Mouse (Mus musculus) natural killer cell, adult 2 months (primary cell): ENCODE measurements at regions not wholly inside any gene's neighbourhood (a gene's known extent, or its start where the extent isn't known, plus 50 kb on each side); places are given as distances from the start of the nearest gene placed in this dataset.
"Not testable (repeated sequence)": the region's sequence is repeated elsewhere in the genome, so short reads cannot be mapped to it uniquely, and the experiment has no call there.

Experiments
- DNase-seq, 2 experiments: peaks; one replicate each; pipeline ENCODE4 v3.0.0; 2022; ENCODE audit warnings: low spot score in 2 of 2

- DNase-seq, result no peak
Measured at GRCm38 (mm10) chr10:91447974-91448703, 267.0 kb upstream of the Tmpo start.

- no peak for DNase-seq
Measured at GRCm38 (mm10) chr10:91443321-91443720, 262.2 kb upstream of the Tmpo start.

DNA sequence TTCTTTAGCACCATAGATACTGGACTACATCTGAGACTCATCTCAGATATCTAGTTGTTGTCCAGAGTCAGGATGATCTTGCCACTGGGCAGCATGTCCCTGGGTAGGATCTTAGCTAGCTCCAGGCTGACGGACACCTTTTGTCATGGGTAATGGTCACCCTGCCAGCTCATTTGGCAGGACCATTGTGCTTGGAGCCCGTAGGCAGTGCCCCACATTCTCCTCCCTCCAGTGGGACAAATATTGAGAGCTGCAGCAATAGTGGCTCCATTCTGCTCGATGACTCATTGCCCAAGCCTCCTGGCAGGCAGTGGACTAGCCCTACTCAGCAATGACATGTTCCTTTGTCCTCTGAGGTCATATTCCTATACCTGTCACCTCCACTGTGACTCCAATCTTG, 258.9 kb upstream of the Tmpo start:
- DNase-seq, result no peak

- DNase-seq, result no peak
Measured at GRCm38 (mm10) chr10:91437917-91438316, 256.8 kb upstream of the Tmpo start.

DNA sequence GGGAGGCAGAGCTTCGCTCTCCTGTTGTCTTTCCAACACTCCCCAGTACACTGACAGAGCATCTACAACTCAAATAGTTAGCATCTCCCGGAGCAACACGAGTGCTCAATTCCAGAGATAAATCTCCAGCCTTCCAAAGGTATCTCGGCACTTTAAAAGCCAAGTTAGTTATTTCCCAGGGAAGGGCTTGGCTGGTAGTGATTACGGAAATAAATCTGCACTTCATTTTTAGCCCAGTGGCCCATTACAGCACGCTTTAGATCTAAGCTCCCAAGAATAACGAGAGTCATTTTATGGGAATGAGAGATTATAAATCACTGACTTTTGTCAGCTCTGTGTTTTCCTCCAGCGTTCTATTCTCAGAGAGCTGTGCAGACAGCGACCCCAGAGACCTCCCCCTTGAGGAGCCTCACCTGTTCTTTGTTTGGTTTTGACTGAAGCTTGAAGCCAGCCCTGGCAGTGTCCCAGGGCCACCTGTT, 255.0 kb upstream of the Tmpo start:
- no peak for DNase-seq

DNA sequence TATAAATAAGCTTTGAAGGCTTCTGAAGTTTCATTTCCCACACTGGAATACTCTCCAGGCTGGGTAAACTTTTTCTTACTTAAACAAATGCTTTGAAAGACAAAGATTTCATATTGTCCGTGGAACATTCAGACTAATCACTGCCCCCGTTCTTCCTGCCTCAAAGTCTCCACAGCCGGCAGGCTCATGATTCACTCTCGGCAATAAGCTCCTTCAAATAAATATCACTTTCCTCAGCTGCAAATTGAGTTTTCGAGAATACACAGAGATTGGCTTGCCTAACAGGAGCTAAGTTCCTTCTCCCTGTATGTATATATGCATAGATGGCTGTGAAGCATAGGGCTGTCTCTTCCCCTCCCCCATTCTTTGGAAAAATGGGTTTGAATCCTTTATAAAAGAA, 249.2 kb upstream of the Tmpo start:
- no peak for DNase-seq

GRCm38 (mm10) chr10:91426584-91426983, 245.5 kb upstream of the Tmpo start:
- DNase-seq, result no peak

DNA sequence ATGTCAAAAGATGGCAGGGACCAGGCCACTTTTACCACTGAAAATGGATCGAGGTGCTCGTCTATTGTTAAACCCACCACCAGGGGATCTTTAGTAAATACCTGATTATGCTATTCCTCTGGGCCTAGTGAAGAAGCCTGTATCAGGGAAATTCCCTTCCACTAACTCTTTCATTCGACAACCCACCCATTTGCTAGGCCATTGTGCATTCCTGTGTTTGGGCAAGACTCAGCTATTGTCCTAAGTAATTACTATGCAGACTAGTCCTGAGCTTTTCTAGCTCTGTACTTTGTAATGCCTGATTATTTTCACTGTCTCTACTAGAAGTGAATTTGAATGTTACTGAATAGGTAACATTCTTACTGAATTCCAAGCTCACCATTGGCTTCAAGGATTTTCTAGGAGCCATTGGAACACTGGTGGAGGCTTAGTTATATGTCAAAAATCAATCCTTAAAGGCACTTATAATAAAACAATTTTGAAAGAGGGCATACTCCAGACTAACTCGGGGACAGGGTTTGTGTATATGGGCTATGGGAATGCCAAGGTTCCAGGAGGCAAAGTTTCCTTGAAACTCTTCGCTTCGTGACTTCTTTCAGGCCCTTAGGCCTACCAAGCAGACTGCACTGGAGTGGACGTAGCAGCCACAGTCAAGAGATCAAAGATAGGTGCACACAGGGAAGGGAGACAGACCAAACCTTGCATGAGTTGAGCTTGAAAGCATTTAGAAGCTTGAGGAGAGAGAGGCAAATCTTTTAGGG, 244.7 kb upstream of the Tmpo start:
- not testable (repeated sequence) for DNase-seq

- DNase-seq, result no peak
Measured at GRCm38 (mm10) chr10:91424786-91425185, 243.7 kb upstream of the Tmpo start.

DNA sequence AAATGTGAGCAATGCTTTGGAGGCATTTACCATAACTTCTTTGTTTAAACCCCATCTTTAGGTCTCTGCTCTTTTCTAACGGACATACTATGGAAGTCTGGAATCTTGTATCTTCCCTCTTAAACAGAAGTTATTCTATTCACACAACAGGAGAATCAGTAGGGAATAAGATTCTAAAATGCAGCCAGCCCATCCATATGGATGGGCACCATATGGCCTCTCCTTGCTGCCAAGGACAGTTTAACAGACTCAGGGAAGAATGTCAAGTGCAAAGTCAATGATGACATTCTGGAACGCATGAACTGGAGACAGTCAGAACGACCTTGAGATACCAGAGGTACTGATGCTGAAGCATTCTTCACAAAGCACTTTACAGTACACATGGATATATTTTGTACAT, 206.1 kb upstream of the Tmpo start:
- DNase-seq, result no peak

- no peak for DNase-seq
Measured at GRCm38 (mm10) chr10:91384372-91384771, 203.3 kb upstream of the Tmpo start.

DNA sequence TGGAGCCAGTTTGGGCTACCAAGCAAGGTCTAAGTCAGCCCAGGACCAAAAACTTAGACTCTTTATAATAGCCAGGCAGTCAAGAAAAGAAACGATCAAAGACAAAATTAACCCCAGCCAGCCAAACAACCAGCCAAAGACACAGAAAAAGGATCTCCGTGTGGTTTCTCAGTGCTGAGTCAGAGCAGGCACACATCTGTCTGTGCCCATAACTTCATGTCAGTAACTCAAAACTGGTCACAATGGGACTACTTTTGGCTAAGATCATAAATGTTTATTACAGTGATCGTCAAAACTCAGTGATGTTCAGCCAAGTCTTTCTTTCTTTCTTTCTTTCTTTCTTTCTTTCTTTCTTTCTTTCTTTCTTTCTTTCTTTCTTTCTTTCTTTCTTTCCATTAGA, 195.6 kb upstream of the Tmpo start:
- no peak for DNase-seq

- no peak for DNase-seq
Measured at GRCm38 (mm10) chr10:91367488-91367887, 186.4 kb upstream of the Tmpo start.

- DNase-seq, result no peak
Measured at GRCm38 (mm10) chr10:91362587-91362986, 181.5 kb upstream of the Tmpo start.

GRCm38 (mm10) chr10:91361621-91362020, 180.5 kb upstream of the Tmpo start:
- DNase-seq, result no peak

GRCm38 (mm10) chr10:91345465-91345864, 164.3 kb upstream of the Tmpo start:
- DNase-seq, result no peak

DNA sequence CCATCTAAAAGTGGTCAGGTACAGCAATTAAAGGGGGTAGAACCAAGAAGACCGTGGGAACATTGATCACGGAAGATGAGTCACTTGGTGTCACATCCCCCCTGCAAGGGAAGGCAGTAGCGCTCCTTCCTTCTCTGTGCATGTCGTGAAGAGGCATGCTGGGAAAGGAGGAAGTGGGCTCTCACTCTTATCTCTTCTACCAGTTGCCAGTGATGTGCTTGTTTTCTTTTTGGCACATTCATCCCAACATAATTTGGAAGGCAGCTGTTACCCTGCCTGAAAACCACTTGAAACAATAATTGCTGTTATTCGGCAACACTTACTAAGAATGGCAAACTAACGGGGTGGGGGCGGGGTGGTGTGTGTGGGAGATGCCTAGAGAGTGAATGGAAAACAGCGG, 161.0 kb upstream of the Tmpo start:
- DNase-seq, result no peak

DNA sequence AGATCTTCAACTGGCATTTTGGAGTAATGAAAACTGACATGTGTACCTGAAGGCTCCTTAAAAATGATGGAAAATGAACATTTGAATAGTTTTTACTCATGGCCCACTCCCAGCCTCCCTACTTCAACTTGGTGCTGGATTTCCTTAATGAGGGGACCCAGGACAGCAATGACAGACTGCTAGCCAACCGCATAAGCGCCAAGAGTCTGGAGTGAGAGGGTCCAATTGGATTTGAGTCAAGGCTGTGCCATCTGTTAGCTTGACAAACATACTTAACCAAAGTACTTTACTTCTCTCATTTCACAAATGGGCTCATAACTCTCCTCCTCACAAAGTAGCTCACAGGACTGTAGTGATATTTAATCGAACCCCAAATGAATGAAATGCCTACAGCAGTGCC, 158.2 kb upstream of the Tmpo start:
- DNase-seq, result no peak

GRCm38 (mm10) chr10:91326661-91327312, 145.7 kb upstream of the Tmpo start:
- no peak for DNase-seq

DNA sequence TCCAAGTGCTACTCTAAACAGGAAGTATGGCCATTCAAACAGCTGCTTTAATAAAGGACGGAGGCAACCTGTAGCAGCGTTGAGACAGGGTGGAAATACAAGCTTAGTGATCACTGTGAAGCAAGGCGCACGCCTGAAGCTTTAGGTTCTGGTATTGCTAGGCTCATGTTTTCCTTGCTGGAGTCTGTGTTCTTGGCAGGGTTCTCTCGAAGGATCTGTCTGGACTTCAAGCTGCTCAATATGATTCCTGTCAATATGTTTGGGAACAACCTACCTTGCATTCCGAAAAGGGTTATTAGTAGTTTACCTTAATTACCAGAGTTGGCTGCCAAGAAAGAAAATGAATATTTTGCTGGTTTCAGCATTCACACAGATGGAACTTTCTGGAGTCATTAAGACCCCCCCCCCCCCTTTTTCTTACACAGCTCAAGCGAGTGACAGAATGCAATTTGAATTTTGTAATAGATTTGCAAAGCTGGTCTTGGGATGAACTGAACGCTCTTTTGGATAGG, 145.1 kb upstream of the Tmpo start:
- no peak for DNase-seq

GRCm38 (mm10) chr10:91321226-91321625, 140.1 kb upstream of the Tmpo start:
- DNase-seq, result no peak

- DNase-seq, result no peak
Measured at GRCm38 (mm10) chr10:91319442-91320112, 138.5 kb upstream of the Tmpo start.
